Mouse (Mus musculus) adipocyte (in vitro differentiated cells): ENCODE measurements at regions not wholly inside any gene's neighbourhood (a gene's known extent, or its start where the extent isn't known, plus 50 kb on each side); places are given as distances from the start of the nearest gene placed in this dataset.

Experiments used
- DNase-seq: peaks from one replicate; pipeline ENCODE4 v3.0.0-alpha.2; 2016; ENCODE audit warnings: low spot score

GRCm38 (mm10) chr6:91619735-91620732 lies 63.8 kb upstream of the Slc6a6 start:
- DNase-seq, result peak; percentile 36

DNA sequence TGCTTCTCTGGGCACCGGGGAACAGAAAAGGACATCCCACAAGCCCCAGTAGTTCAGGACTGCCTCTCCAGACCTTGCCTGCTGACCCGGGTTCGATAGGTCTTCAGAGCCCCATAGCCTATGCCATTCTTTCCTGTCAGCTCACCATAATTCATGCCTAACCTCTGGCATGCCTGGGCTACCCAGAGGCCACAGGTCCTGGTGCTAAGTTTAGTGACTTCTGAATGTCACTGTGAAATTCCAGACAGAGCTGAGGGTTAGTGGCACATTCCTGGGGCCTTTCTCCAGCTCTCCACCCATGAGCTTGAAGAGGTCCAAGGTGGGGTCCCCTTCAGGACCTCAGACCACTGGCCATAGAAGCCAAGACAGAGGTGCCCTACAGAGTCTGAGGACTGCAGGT lies 62.4 kb upstream of the Slc6a6 start:
- no peak for DNase-seq

- no peak for DNase-seq
These were observed 61.4 kb upstream of the Slc6a6 start for GRCm38 (mm10) chr6:91622425-91622824.

DNA sequence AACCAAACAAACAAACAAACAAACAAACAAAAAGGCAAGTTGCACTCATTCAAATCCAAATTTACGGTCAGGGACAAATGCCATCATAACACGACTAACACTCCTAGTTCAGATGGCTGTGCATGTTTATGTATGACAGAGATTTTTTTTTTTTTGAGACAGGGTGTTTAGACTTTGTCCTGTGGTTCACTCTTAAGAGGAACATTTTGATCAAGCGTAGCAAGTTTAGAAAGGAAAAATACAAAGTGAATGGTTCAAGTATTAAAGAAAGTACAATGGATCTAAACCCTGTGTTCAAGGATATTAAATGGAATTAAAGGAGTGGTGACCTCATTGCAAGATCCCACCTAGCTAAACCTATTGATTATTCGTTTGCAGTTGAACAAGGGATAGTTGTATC lies 60.2 kb upstream of the Slc6a6 start:
- no peak for DNase-seq

DNA sequence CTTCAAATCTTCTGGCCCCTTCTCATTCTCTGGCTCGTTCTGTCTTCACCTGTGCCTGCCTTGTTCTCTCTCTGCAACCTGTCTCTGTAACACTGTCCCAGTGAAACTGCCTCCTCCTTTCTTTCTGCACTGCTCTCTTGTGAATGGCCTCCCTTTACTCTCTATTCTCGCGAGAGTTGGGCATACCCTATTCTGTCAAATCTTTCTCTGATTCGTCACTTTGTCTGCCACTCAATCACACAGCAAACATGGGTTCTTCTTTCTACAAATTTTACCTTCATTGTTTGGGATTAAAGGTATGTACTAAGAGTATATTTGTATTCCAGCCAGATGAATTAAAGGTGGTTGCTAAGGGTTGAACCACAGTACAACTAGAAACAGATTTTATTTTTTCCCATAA lies 54.6 kb upstream of the Slc6a6 start:
- DNase-seq, result no peak

GRCm38 (mm10) chr6:91631261-91631660 lies 52.6 kb upstream of the Slc6a6 start:
- DNase-seq, result no peak
